Mouse (Mus musculus) liver, adult 2 months (tissue): Measurements from ENCODE around the gene Itpr2. TPM values are rescaled to one million over a fixed set of nuclear protein-coding genes. Genes with fewer than 3 reads are reported as not detected.

Source experiments
- DNase-seq: peaks from one replicate; pipeline ENCODE4 v3.0.0-alpha.2; 2011; ENCODE audit warnings: low read depth, low spot score; ENCODE audit errors: extremely low read depth
- H3K27ac ChIP-seq: fragments of 200-500 bp; replicated peaks from 2 replicates; pipeline ENCODE4 v1.5.1; 2012; ENCODE audit warnings: low read depth, mild to moderate bottlenecking, control low read depth, inconsistent platforms, low read length; ENCODE audit not compliant: insufficient read depth
- H3K27me3 ChIP-seq: fragments of 200-500 bp; 2 replicates; pipeline ENCODE4 v1.6.1; 2012; ENCODE audit warnings: mild to moderate bottlenecking, moderate library complexity, low read length, inconsistent platforms; ENCODE audit not compliant: control insufficient read depth, insufficient read depth
- H3K36me3 ChIP-seq: fragments of 200-500 bp; 2 replicates; pipeline ENCODE4 v1.6.1; 2012; ENCODE audit warnings: low read length, inconsistent platforms; ENCODE audit not compliant: control insufficient read depth, insufficient read depth
- H3K4me1 ChIP-seq: fragments of 200-500 bp; 2 replicates; pipeline ENCODE4 v1.6.1; 2011; ENCODE audit warnings: low read length; ENCODE audit not compliant: control insufficient read depth, insufficient read depth
- H3K4me3 ChIP-seq: fragments of 200-500 bp; 2 replicates; pipeline ENCODE4 v1.5.1; 2011; ENCODE audit warnings: low read depth, mild to moderate bottlenecking, control low read depth, low read length, moderate library complexity; ENCODE audit not compliant: insufficient read depth
- H3K79me2 ChIP-seq: fragments of 200-500 bp; 2 replicates; pipeline ENCODE4 v1.6.1; 2012; ENCODE audit warnings: inconsistent platforms, mild to moderate bottlenecking, low read length, moderate library complexity; ENCODE audit not compliant: control insufficient read depth, insufficient read depth
- H3K9ac ChIP-seq: fragments of 200-500 bp; 2 replicates; pipeline ENCODE4 v1.6.1; 2012; ENCODE audit warnings: low read depth, mild to moderate bottlenecking, control low read depth, inconsistent platforms, low read length
- CTCF ChIP-seq: fragments of 200-500 bp; IDR thresholded peaks from 2 replicates; pipeline ENCODE4 v1.5.1; 2011; ENCODE audit warnings: low read depth, low read length, control low read depth
- POLR2A ChIP-seq: fragments of 200-500 bp; IDR thresholded peaks from 2 replicates; pipeline ENCODE4 v1.6.1; 2011; ENCODE audit warnings: low read length, control low read depth; ENCODE audit not compliant: insufficient read depth; ENCODE audit errors: extremely low read depth
- WGBS: fragments of 180-500 bp; shearing (Covaris S2); methylation state at CpG from one replicate; pipeline ENCODE4 v1.1.7; 2018; 5-methylcytosine and 5-hydroxymethylcytosine counted together
- polyA plus RNA-seq: library from polyadenylated mRNA; depleted of rRNA; stranded (reverse); fragments of >200 nt; gene quantifications from 2 replicates; pipeline ENCODE4 v1.2.3, GENCODE M21; 2012
- total RNA-seq: library from RNA; depleted of rRNA; stranded (reverse); fragments of >200 nt; gene quantifications from 2 replicates; pipeline ENCODE4 v1.2.3, GENCODE M21; 2014

Itpr2 gene
- total and polyA plus RNA-seq, 2 experiments, result 9.5 to 22.9 TPM

DNA sequence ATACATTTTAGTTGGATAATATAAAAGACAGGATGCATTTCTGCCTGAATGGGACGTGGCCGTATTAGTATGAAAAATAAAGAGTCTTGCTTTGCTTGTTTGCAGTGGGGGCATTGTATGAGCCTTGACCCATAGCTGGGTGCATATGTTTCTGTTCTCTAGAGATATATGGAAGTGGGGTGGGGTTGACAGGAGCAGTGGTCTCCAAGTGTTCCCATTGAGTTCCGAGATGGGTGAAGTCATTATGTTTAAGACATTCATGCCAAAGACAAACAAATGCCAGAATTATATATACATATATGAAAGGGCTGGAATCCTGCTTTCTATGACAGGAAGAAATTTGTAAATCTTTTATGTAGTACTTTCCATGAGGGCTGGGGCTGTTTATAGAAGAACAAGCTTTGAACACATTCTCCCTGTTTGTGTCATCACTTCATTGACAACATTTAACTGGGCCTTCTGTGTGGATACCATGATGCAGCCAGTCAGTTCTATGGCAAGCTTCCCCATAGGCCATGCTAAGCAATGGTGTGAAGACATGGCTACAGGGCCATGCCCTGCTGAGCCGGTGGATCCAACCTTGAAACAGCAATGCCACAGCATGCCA is 327.3 kb downstream of the Itpr2 start:
- peaks cover 10% of the 10 kb centered on the region for H3K36me3 ChIP-seq
- H3K9ac ChIP-seq, result no peak overlapping the region
- TF ChIP-seq CTCF, result no peak
- no peak for TF ChIP-seq POLR2A
- H3K4me1 ChIP-seq, result no peaks in the 10 kb centered on the region
- no peaks in the 10 kb centered on the region for H3K27me3 ChIP-seq
- H3K4me3 ChIP-seq, result no peak overlapping the region
- H3K79me2 ChIP-seq, result no peaks in the 10 kb centered on the region
- no peak overlapping the region for H3K27ac ChIP-seq
- 98% methylated on average over 4 of the region's 4 CpGs for WGBS
- DNase-seq, result no peak

DNA sequence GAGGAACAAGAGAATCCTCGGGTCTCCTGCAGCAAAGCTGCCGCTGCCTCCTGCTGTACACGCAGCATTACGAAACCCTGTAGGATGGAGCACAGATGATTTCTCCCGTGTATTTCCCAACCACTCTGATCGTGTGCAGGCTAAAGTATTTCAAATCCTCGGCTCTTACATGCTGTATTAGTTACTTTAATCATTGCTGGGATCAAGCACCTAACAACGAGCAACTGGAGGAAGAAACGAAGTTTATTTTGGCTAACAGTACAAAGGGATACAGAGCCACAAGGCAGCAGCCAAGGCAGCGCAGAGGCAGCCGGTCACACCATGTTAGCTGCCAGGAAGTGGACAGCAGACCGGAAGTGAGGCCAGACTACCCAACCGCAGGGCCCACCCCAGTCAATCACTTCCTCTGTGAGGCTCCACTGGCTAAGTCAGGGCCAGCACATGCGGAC is 331.4 kb downstream of the Itpr2 start:
- H3K36me3 ChIP-seq, result peaks cover 5% of the 10 kb centered on the region
- no peak overlapping the region for H3K9ac ChIP-seq
- no peak overlapping the region for H3K4me3 ChIP-seq
- WGBS, result 76% methylated on average over 14 of the region's 14 CpGs
- no peaks in the 10 kb centered on the region for H3K79me2 ChIP-seq
- H3K27ac ChIP-seq, result no peak overlapping the region
- no peak for DNase-seq
- TF ChIP-seq CTCF (no peak), POLR2A (no peak)
- no peaks in the 10 kb centered on the region for H3K4me1 ChIP-seq
- no peaks in the 10 kb centered on the region for H3K27me3 ChIP-seq

DNA sequence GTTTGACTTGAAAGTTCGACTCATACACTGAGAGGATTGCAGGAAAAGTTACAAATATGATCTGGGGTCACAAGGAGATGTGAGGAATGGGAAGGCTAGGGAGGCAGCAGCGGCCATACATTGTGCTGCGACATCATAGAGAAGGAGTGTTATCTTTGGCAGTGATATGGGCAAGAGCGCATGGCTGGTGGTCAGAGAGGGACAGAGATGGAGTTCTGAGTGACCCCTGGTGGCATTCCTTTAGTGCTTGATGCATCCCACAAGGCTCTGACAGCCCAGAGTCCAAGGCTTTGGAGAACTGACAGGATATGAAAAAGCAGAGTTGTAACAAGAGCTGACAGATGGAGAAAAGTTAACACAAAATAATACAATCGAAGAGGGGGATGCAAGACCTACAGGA is 334.8 kb downstream of the Itpr2 start:
- WGBS, result 88% methylated on average over 5 of the region's 5 CpGs
- no peak overlapping the region for H3K9ac ChIP-seq
- no peaks in the 10 kb centered on the region for H3K79me2 ChIP-seq
- no peaks in the 10 kb centered on the region for H3K4me1 ChIP-seq
- no peak overlapping the region for H3K4me3 ChIP-seq
- no peaks in the 10 kb centered on the region for H3K27me3 ChIP-seq
- no peak overlapping the region for H3K27ac ChIP-seq
- TF ChIP-seq POLR2A (no peak), CTCF (no peak)
- DNase-seq, result no peak
- H3K36me3 ChIP-seq, result peaks cover 4% of the 10 kb centered on the region; the same call in 1 of the 2 replicates

DNA sequence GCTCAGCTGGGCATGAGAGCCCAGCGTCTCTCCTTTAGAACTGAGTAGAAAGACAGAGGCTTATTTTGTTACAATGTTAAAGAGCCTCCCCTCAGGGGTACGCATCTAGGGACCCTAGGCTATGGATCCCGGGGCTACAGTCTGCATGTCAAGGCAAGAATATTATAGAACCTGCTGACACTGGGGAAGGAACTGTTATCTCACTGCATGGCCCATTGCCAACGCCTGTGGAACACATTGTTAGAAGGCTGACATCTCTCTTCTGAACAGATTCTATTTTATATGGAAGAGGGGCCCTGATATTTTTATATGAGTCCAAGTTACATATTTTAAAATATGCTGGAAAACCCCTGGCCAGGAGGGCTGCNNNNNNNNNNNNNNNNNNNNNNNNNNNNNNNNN is 342.4 kb downstream of the Itpr2 start:
- H3K36me3 ChIP-seq, result peaks cover 15% of the 10 kb centered on the region
- no peak overlapping the region for H3K4me3 ChIP-seq
- H3K9ac ChIP-seq, result no peak overlapping the region
- H3K27me3 ChIP-seq, result no peaks in the 10 kb centered on the region
- no peaks in the 10 kb centered on the region for H3K4me1 ChIP-seq
- WGBS, result 83% methylated on average over 4 of the region's 4 CpGs
- H3K79me2 ChIP-seq, result no peaks in the 10 kb centered on the region
- H3K27ac ChIP-seq, result no peak overlapping the region
- DNase-seq, result no peak
- TF ChIP-seq POLR2A, result no peak
- TF ChIP-seq CTCF, result no peak

DNA sequence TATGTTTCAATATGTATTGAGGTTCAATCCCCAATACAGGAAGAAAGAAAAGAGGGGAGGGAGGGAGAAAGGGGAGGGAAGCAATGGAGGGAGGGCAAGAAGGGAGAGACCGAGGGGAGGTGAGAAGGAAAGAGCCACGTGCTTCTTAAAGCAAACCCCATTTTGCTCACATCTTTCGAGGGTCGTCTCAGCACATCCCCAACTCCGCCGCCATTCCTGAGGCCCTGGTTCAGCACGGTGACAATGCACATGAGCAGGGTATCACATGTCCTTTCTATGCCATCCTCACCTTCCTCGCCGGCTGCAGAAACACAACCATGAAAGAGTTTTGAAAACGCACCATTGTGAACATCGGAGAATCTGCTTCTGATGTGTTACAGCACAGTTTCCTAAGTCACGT is 343.3 kb downstream of the Itpr2 start:
- Histone ChIP-seq H3K9ac (no peak overlapping the region), H3K4me3 (no peak overlapping the region), H3K27me3 (no peaks in the 10 kb centered on the region), H3K36me3 (peaks cover 13% of the 10 kb centered on the region), H3K27ac (no peak overlapping the region), H3K4me1 (no peaks in the 10 kb centered on the region), H3K79me2 (no peaks in the 10 kb centered on the region)
- TF ChIP-seq POLR2A (no peak), CTCF (no peak)
- 97% methylated on average over 12 of the region's 12 CpGs for WGBS
- DNase-seq, result no peak

DNA sequence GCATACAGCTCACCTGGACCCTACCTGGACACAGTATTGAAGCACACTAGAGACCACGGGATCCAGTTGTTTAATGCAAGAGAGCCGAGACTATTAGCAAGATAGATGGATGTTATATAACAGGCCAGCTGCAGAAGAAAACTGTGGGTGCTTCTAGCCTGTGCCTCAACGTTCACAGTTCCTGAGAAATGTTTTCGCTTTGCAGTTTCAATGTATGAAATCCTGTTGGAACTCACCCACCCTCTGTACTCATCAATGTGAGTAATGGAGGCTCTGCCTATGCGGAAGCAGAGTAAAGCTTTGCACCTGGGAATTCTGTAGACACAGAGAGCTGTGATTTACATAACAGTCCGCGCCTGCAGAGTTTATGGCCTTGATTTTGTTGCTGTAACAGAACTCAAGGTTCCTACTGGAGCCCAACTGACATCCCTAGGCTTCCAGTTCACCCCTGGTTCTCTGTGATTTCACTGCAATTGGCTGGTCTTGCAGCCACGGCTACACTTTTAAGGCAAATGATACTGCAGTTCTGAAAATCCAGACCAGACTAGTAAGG is 344.0 kb downstream of the Itpr2 start:
- no peak overlapping the region for H3K27ac ChIP-seq
- WGBS, result 95% methylated on average over 8 of the region's 8 CpGs
- no peak overlapping the region for H3K4me3 ChIP-seq

More for the DNA sequence above, 344.0 kb downstream of the Itpr2 start:
- Histone ChIP-seq H3K9ac (no peak overlapping the region), H3K36me3 (peaks cover 13% of the 10 kb centered on the region), H3K79me2 (no peaks in the 10 kb centered on the region), H3K27me3 (no peaks in the 10 kb centered on the region), H3K4me1 (no peaks in the 10 kb centered on the region)
- TF ChIP-seq CTCF, result no peak
- no peak for TF ChIP-seq POLR2A
- DNase-seq, result no peak
